Mouse (Mus musculus) ES-E14 (cell line): ENCODE data around the gene Btbd7.

Experiments
- CHD2 ChIP-seq: IDR thresholded peaks from 2 replicates; pipeline ENCODE4 v1.6.1; 2014; ENCODE audit warnings: mild to moderate bottlenecking, low read depth, low read length, inconsistent platforms
- HCFC1 ChIP-seq: IDR thresholded peaks from 2 replicates; pipeline ENCODE4 v1.6.1; 2012; ENCODE audit warnings: low read length, inconsistent platforms, borderline replicate concordance; ENCODE audit not compliant: insufficient read depth
- ZC3H11A ChIP-seq: IDR thresholded peaks from 2 replicates; pipeline ENCODE4 v1.6.1; 2012; ENCODE audit warnings: low read depth, mild to moderate bottlenecking, inconsistent platforms, low read length, borderline replicate concordance
- ZNF384 ChIP-seq: IDR thresholded peaks from 2 replicates; pipeline ENCODE4 v1.6.1; 2012; ENCODE audit warnings: low read depth, low read length, inconsistent platforms

DNA sequence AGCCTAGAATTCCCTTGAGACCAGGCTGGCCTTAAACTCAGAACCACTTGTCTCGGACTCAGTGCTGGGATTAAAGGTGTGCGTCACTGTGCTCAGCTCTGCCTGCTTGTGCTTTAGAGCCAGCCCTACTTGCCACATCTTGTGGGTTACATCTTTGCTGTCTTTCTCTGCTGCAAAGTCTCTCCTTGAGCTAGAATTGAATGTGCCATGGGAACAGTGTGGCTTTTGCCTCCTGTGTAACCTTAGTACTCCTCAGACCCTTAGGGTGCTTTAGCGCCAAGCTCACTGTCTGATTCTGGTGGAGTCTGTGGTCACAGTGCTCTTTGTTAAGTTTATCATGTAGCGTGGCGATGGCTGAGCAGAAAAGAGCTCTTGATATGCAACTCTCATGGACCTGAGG is 105.6 kb downstream of the Btbd7 start:
- TF ChIP-seq ZNF384: no peak
- TF ChIP-seq ZC3H11A: no peak
- no peak for TF ChIP-seq CHD2
- no peak for TF ChIP-seq HCFC1
